Mouse (Mus musculus): ENCODE measurements around the gene AC140267.1. TPM values are rescaled to one million over a fixed set of nuclear protein-coding genes. Genes with fewer than 3 reads are reported as not detected.

AC140267.1 gene
- total RNA-seq, 4 experiments from 2014 or later = 6.0 to 10.8 (median 9.5) TPM

DNA sequence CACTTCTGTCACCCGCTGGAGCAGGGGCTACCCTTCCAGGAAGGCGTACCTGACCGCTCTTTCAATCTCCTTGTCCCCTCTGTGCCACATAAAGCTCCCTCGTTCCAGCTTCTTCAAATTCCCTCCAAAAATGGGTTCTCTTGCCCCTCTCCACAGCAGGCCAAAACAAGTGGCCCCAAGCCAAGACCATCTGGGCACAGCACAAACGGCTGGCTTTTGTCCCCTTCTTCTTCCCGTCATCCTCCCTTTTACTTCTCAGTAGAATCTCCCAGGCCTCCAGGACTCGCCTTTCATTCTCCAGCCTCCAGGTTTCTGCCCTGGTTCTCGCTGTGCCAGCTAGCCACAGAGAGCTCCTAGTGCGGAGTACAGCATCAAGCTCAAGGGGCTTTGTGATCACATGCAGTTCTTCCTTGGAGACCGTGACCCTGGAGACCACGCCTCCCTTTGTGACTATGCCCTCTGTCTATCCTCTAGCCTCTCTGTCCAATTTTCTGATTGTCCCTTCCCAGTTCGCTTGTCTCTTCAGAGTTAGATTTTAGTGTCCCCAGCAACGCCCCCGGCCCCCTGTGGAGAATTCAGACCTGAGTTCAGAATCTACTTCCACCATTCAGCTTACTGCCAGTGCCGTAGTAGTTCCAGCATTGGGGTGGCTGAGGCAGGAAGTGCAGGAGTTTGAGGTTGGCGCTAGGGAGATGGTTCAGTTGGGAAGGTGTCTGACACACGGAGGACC is 7.4 kb upstream of the AC140267.1 start:
- DNase-seq (ENCODE audit: low spot score in 2 of 2) = no peak

- DNase-seq (ENCODE audit: low spot score in 2 of 2) = no peak
Measured at GRCm38 (mm10) chr15:80232331-80232730, 3.3 kb upstream of the AC140267.1 start.

DNA sequence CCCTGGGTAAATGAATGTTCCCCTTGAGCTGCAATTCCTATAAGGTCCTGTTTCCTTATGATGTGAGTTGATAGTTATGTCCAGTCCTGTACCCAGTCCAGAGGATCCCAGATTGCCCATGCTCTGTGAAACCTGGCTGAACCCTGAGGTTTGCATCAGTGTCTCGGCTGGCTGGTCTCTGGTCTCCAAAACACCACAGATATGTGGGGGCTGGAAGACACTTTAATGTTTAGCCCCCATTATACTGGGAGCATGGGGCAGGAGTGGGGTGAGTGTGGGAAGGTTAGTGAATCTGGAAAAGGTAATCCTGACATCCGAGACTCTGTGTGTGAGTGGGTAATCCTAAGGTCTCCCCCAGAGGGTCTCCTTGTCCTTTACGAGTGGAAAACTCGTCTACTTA is 2.6 kb upstream of the AC140267.1 start:
- no peak for DNase-seq (ENCODE audit: low spot score in 2 of 2)

DNA sequence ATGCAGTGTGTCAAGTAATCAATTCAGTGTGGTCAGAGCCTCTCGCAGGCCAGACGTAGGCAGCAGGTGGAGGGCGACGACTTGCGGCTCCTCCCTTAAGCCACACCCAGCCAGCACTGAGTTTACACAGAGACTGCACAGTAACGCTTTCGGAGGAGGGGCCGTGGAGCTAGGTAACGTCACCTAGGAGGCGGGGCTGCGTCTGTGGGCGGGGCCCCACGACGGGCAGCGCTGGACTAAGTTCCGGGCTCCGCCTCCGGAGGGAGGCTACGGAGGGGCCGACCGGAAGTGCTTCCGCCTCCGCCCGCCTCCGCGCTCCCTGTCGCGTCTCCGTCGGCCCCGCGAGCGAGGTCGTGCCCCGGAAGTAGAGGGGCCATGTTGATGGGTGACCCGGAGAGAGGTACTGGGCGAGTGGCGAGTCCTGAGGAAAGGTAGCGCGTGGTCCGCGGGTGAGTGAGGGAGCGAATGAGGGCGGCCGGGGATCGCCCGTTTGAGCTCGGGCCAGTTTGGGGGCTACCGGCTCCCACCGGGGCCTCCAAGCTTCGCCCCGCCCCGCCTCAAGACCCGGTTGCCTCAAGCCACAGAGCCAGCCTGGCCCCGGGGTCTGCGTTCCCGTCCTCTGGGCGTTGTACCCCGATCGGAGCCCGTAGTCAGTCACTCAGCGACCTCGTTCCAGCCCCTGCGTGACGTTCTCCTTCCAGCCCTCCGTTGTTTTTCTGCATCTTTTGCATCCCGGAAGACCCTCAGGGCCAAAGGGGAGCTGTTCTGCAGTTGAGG is 1.7 kb upstream of the AC140267.1 start, which contains the start of gene Mief1:
TSS of gene Mief1 (plus strand) at position 286 of the 777 bp plus-strand sequence.
- peak; percentile 91 to 98 for DNase-seq (ENCODE audit: low spot score in 2 of 2)

- no peak for DNase-seq (ENCODE audit: low spot score in 2 of 2)
Measured at GRCm38 (mm10) chr15:80248135-80248534, 12.5 kb downstream of the AC140267.1 start.

DNA sequence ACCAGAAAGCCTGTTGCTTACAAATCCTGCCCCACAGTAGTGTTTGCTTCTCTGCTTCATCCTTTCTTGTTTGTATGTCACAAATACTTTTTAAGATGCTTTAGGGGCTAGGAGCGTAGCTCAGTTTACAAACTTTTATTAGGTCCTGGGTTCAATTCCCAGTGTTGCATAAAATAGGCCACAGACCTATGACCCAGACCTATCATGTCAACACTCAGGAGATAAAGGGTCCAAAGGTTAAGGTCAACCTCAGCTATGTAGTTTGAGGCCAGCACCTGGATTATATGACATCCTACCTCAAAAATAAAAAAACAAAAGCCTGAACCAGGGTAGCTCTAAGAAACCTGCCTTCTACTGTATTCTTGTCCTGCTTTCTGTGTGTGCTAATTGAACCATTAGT is 13.0 kb downstream of the AC140267.1 start:
- no peak for DNase-seq (ENCODE audit: low spot score in 2 of 2)

DNA sequence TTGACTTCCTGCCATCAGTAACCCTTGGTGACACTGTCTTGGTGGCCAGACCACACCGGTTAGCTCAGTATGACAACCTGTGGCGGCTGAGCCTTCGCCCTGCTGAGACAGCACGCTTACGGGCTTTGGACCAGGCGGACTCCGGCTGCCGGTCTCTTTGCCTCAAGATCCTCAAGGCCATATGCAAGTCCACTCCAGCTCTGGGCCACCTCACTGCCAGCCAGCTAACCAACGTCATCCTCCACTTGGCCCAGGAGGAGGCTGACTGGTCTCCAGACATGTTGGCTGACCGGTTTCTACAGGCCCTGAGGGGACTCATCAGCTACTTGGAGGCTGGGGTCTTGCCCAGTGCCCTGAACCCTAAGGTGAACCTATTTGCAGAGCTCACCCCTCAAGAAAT is 14.0 kb downstream of the AC140267.1 start:
- no peak for DNase-seq (ENCODE audit: low spot score in 2 of 2)

DNA sequence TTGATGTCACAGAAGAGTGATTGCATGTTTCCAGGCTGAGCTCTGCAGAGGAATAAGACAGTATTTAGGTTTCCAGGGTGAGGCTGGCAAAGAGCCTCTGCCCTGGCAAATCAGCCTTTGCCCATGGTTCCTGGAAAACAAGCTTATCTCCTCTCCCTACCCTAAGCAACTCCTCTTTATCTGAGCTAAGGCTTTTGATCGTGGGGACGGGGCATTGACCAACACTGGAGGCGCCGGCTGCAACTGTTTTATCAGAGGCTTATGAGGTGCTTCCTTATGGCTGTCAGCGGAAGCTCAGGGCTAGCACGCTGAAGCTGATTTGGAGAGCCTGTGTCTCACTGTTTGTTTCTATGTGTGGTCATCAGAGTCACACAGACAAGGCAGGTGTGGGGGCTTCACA is 15.0 kb downstream of the AC140267.1 start:
- no peak for DNase-seq (ENCODE audit: low spot score in 2 of 2)

- DNase-seq (ENCODE audit: low spot score in 2 of 2) = no peak
Measured at GRCm38 (mm10) chr15:80253530-80253929, 17.9 kb downstream of the AC140267.1 start.

- DNase-seq (ENCODE audit: low spot score in 2 of 2) = no peak
Measured at GRCm38 (mm10) chr15:80254207-80254606, 18.6 kb downstream of the AC140267.1 start.

DNA sequence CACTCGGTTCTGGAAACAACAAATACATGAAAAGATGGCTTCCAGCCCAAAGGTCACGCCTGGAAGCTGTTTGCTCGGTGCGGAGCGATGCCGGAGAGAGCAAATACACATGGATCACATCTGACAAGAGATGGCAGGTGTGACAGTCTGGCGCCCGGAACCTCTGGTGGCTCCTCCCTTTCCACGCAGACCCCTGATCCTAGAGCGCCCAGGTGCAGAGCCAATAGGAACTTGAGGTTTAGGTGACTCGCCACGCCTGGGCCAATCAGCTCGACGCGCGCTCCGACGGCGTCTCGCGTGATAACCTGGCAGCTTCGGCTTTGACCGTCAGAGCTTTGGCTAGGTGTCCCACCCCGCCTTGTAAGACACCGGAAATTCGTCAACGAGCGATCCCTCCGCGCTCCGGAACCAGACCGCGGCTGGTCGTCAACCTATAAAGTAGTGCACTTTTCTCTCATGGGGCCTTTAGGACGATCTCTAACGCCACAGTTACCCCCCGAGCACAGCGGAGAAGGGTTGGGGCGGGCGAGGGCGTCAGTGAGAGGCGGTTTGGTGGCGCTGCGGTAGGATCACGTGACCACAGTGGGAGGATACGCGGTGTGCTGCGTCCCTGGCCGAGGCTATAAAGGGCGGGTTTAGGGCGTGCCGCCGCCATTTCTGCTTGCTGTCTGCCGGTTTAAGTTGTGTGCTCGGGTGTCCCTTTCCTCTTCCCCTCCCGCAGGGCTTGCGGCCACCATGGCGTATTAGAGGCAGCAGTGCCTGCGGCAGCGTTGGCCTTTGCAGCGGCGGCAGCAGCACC is 19.4 kb downstream of the AC140267.1 start, which contains the start of gene Atf4:
TSS of gene Atf4 (plus strand) at position 338 of the 799 bp plus-strand sequence.
- DNase-seq (ENCODE audit: low spot score in 2 of 2) = peak; percentile 97 to 99

- peak; percentile 27 to 58 for DNase-seq (ENCODE audit: low spot score in 2 of 2)
Measured at GRCm38 (mm10) chr15:80255646-80256121, 20.0 kb downstream of the AC140267.1 start.

- peak in 1 of 2 experiments; percentile 28 for DNase-seq (ENCODE audit: low spot score in 2 of 2)
Measured at GRCm38 (mm10) chr15:80256242-80256641, 20.6 kb downstream of the AC140267.1 start.

- no peak for DNase-seq (ENCODE audit: low spot score in 2 of 2)
Measured at GRCm38 (mm10) chr15:80256656-80257601, 21.3 kb downstream of the AC140267.1 start.

DNA sequence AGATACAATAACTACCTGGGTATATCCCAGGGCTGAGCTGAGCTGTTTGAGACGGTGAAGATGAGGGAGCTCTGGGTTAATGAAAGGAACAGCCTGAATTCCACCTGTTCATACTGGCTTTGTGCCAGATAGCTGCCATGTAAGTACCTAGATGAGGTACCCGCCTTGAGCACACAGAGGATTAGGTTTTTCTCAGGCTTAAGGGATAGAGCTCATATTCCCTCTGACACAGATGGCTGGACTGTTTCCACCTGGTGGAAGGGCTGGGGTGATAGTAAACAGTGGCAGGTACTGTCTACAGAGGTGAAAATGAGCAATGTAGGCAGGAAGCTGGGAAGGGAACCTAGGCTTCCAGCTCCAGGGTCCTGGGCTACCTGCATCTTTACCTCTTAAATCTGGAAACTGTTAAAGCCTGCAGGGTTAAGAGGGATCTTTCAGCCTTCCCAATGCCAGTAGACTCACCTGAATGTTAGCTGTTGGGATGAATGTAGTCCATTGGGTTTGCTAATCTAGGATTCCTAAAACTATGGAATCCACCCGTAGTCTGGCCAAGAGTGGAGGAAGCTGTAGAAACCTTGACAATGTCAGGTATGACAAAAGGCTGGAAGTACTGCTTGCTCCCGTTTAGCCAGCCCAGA is 22.1 kb downstream of the AC140267.1 start:
- no peak for DNase-seq (ENCODE audit: low spot score in 2 of 2)

GRCm38 (mm10) chr15:80258240-80259170 is 22.9 kb downstream of the AC140267.1 start:
- DNase-seq (ENCODE audit: low spot score in 2 of 2) = no peak

- DNase-seq (ENCODE audit: low spot score in 2 of 2) = no peak
Measured at GRCm38 (mm10) chr15:80259406-80260045, 23.9 kb downstream of the AC140267.1 start.

- peak; percentile 52 to 81 for DNase-seq (ENCODE audit: low spot score in 2 of 2)
Measured at GRCm38 (mm10) chr15:80260677-80261076, 25.0 kb downstream of the AC140267.1 start.
